Mouse (Mus musculus): ENCODE data around the gene Ints3. TPM values are rescaled to one million over a fixed set of nuclear protein-coding genes. Genes with fewer than 3 reads are reported as not detected.

Ints3 gene
- total RNA-seq, 2 experiments from 2014 or later, result 60.5 to 67.0 TPM

DNA sequence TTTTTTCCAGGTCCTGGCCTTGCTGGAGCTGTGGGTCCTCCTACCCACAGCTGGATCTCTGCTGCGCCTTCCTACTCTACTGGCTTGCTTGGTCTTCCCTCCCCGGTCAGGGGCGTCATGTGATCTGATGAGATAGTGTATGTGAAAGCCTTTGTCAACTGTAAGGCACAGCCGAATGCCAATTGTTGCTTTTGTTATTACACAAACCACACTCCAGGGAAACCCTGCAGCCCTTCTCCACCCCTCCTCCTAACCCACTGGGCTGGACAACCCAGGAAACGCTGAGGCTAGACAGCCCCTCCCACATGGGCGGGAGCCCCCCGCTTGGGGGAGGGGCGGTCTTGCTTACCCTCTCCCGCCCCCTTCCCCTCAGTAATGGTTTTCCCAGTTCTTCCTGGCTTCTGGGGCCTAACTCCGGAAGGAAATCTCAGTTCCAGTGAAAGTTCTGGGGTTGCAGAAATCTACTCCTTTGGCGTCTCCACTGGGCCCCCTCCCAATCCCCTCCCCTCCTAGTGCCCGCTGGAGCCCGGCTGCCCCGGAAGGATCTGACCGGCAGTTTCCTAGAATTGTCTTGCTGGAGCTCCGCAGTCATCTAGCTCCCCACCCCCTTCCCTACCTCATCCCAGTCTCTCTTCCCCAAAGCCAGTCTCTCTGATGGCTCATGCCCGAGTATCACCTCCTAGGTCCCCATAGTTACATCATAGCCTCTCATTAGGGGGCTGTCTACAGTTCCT is 13.1 kb upstream of the Ints3 start:
- peak; percentile 69 to 75 for DNase-seq (ENCODE audit: low spot score in 2 of 2)

DNA sequence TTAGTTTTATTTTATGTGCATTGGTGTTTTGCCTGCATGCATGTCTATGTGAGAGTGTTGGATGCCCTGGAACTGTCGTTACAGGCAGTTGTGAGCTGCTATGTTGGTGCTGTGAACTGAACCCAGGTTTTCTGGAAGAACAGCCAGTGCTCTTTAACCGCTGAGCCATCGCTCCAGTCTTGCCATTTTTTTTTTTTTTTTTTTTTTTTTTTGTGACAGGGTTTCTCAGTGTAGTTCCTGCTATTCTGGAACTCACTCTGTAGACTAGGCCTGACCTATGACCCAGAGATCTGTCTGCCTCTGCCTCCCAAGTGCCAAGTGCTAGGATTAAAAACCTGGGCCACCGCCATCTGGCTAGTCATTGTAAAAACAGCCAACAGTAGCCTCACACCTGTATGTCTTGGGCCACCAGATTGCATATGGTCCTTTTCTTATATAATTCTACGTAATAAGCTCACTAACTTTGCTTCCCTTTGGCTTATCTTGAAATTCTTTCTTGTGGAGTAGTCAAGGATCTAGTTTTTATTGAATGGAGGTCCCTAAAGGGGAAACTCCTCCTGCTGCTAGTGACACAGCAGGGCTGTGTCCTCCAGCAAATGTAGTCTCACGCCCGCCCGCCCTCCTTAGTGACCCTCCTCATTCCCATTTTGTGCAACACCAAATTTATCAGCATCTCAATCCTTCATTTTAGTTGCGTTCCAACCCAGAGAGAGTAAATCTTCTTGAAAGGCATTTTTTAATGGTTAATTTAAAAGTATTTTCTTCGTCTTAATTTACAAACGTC is 12.2 kb upstream of the Ints3 start:
- DNase-seq (ENCODE audit: low spot score in 2 of 2), result no peak

DNA sequence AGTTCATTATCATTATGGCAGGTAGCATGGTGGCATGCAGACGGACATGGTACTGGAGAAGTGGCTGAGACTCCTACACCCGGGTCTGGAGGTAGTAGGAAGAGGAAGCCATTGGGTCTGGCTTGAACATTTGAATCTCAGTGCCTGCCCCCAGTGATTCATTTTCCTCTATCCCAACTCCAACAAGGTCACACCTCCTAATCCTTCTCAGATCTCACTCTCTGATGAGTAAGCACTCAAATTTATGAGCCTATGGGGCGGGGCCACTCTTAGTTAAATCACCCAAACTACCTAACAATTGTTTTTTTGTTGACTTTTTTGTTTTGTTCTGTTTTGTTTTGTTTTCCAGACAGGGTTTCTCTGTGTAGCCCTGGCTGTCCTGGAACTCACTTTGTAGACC is 10.6 kb upstream of the Ints3 start:
- DNase-seq (ENCODE audit: low spot score in 2 of 2), result no peak

DNA sequence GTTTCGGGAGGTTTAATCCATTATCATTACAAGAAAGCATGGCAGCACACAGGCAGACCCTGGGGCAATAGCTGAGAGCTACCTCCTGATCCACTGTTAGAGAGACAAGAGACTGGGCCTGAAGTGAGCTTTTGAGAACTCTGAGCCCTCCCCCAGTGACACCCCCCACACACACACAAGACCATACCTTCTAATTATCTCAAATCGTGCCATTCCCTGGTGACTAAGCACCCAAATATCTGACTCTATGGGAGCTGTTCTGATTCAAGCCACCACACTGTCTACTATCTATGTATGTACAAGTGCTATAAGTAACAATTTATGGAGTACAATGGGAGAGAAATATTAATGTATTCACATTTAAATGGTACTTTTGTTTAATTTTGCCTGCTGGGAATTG is 7.3 kb upstream of the Ints3 start:
- DNase-seq (ENCODE audit: low spot score in 2 of 2), result no peak

DNA sequence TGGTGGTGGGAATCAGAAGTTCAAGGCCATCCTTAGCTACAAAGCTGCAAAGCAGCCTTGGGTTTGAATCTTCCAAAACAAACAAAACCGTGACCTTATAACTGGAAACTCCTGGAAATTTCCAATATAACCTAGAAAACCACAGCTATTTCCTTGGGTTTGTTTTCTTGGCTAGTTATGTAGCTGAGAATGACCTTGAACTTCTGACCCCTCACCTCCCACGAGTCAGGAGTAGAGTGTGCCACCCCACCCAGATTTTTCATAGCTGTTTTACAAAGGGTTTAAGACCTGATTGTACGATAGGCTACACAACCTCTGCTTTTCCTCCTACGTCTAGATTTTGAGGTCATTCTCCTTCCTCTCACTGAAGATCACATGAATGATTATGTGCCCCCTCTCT is 3.7 kb upstream of the Ints3 start:
- DNase-seq (ENCODE audit: low spot score in 2 of 2), result no peak

DNA sequence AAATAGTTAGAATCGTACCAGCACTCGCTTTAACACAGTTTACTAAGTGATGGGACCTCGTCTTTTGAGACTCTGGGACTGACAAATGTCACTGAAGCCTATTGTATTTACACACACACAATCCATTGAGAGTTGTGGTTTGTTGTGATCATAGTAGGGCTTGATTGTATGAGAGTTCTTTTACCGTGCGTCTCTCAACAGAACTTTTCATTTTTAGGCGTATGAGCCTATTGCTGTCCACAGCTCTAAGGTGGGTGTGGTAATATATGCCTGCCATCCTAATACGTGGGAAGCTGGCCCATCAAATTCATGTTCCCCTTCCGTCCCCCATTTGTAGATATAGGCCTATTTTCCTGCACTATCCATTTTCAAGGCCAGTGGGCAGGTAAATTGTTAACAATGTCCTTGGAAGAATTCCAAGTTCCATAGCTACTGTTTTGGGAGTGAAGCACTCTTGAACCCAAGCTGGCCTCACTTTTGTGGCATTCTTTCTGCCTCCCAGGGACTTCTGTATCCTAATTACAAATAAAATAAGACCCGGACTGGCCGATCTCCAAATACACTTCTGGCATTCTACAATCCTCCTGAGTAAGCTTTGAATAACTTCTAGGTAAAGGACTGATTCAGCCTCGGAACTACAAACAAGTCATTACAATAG is 780 bp upstream of the Ints3 start:
- no peak for DNase-seq (ENCODE audit: low spot score in 2 of 2)

DNA sequence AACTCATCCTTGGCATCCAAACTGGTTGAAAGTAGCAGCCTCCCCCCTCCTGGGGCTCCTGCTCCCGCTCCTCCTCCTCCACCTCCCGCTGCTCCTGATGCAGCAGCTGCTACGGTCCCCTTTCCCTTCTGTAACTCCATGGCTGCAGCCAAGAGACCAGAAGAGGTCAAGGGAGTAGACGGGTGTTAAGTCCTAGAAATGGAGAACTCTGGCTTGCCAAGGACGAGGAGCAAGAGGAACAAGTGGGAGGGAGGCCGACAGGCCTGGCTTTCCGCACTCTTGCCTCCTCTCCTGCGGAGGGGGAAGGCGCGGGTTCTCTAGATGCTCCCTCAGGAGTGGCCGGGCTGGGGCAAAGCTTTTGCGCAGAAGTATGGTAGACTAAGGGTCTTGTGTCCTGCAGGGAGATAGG is 607 bp downstream of the Ints3 start:
- DNase-seq (ENCODE audit: low spot score in 2 of 2), result no peak

DNA sequence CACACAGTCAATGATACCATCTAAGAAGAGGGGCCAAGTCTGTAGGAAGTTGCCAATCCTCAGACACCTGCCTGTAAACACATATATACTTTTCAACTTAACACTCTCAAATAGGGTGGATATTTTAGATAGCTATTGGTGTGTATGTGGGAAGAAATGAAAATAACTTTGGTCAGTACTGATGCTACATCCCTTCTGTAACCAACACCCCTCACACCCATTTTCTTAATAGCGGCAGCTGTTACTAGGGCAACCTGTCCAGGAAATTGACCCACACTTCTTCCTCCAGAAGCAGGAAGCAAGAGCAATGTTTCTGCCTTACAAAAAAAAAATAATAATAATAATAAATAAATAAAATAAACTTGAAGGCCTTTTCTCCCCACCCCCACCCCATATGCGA is 1.1 kb downstream of the Ints3 start:
- DNase-seq (ENCODE audit: low spot score in 2 of 2), result no peak

DNA sequence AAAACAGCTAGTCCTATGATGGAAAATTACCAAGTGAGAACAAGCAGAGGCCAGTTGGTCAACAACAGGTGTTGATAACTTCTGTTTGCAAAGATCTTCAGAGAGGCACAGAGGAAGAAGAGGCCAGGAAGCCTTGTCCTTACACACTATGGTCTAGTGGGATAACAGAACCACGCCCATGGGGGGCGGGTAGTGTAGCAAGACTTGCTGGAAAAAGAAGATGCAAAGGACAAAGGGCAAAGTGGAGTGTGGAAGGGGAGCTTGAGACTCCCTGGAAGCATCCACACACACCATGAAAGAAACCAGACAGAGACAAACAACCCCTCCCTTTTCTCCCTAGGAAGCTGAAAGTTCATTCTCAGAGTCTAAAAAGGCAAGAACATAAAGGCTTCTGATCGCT is 3.8 kb downstream of the Ints3 start:
- no peak for DNase-seq (ENCODE audit: low spot score in 2 of 2)

DNA sequence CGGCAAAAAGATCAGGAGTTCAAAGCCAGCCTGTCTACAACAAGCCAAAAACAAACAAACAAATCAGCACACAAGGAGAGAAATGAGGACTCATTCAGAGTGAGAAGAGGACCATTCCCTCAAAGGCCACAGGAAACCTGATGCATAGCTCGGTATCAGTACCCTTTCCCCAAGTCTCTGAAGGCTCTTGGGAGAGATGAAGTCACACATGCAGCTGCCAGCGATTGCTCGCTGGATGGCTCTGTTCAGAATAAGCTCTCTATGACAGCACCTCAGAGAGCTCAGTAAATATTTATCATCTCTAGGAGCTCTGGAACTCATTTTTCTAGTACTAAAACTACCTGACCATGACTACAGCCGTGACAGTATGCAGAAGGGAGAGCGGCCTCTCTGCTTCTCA is 5.2 kb downstream of the Ints3 start:
- no peak for DNase-seq (ENCODE audit: low spot score in 2 of 2)

DNA sequence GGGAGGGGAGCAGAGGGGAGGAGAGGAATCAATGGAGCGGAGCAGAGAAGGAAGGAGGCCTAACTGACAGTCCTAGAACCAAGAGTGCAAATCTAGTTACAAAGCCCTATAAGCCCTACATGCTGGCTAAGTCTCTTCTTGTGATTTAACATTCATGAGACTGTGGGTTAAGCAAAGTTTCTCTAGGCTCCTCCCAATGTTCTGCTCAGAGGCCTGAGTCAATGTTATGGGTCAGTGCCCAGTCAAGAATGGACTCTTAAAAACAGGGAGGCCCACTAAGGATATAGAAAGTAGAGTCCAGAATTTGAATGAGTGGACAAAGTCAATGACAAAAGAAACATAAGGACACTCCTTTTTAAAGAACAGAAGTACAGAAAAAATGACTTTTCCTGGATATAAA is 5.8 kb downstream of the Ints3 start:
- no peak for DNase-seq (ENCODE audit: low spot score in 2 of 2)

DNA sequence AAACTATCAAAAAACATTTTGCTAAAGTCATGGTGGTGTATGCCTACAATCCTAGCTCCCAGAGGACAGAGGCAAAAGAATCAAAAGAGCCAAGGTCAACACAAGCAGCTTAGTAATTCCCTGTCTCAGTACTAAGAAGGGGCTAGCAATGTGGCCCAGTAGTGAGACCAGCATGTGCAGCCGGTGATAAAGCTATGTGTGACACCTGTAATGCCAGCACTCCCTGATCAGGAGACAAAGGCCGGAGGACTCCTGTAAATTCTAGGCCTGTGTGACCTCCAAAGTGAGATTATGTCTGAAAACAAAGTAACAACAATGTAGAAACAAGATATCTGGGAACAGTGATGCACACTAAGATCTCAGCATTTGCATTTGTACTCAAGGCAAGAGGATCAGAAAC is 7.9 kb downstream of the Ints3 start:
- no peak for DNase-seq (ENCODE audit: low spot score in 2 of 2)

DNA sequence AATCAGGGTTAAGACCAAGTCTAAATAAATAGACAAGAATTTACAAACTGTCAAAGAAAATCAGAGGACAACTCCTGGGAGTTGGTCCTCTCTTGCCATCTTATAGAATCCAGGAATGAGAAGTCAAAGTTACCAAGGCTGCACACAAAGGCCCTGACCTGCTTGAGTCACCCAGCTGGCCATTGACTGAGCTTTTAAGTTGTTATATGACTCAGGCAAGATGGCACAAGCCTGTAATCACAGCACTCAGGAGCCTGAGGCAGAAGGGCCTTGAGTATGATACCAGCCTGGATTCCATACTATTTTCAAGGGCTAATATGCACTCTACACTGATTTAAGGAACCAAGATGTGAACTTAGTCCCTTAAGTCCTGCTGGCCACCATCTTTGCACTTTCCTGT is 9.9 kb downstream of the Ints3 start:
- no peak for DNase-seq (ENCODE audit: low spot score in 2 of 2)

DNA sequence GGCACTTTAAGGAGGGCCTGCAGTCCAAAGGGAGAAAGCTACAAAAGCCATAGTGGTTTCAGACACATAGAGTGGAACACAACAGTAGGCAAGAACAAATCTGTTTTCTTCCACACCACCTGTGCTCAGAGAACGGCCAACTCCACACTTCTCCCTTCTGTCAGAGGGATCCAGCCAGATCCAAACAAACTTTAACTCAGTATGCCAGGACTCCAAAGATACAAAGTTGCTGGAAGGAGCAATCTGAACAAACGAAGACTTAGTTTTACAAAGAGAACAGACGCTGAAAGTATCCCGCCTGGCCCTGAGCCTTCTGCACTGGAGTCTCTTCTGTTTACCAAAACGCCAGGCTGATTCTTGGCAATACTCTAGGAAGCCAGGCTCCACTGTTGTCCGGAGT is 12.7 kb downstream of the Ints3 start:
- peak in 1 of 2 experiments; percentile 29 for DNase-seq (ENCODE audit: low spot score in 2 of 2)

DNA sequence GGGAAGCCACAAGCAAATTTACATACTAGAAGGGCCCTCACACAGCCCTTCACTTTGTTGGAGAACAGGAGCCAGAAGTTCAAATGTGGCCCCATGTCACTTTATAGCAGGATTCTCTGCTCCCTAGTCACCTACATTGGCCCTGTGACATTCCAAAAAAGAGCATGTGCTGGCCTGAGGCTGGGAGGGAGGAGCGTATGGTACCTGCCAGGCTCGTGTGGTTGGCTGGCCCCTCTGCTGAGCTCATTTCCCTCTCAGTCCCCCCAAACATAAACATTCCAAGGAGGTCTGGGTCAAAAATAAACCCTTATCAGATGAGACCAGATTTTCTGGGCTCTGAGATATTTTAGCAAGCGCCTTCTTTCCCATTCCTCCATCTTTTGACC is 20.4 kb downstream of the Ints3 start:
- no peak for DNase-seq (ENCODE audit: low spot score in 2 of 2)

DNA sequence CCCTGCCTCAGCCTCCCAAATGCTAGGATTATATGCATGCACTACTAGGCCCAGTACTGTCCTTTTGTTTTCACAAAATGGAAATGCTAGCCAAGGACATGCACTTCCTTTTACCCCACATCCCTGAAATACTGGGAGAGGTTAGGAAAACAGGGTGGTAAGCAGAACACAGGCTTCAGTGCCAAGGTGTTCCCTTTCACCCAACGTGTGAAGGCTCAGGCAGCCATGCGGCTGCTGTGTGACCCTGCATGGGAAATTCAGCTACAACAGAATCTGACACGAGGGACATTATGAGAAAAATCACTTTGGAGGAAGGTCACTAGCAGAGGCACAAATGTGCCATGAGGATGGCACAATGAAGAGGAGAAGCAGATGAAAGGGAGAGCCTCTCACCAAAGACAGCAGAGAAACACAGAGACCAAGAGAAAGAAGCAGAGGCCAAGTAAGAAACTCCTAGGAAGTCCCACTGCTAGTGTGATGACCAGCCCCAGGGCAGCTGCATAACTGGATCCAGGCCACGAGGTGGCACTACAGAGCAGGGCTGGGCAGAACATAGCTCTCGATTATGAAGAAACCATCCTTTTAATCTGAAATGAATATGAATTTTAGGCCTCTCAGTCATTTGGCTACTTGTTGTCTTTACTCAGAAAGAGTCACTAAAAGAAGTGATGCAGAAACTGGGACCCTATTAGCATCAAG is 21.0 kb downstream of the Ints3 start:
- DNase-seq (ENCODE audit: low spot score in 2 of 2), result peak; percentile 62 to 76

DNA sequence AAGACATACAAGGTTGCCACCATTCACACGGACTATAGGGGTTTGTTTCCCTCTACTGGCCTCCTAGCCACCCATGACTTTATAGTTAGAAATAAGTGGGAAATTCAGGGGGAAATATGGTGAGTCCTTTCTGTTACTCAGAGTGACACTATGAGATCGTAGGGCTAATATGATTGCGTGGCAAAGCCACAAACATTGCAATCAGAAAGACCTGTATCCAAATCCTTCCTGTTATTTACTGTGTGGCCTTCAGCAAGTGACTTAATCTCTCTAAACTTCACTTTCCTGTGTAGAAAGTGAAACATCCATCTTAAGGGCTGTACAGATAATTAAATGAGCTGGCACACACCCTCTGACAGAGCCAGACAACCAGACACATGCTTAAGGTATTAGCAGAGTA is 24.7 kb downstream of the Ints3 start:
- no peak for DNase-seq (ENCODE audit: low spot score in 2 of 2)

DNA sequence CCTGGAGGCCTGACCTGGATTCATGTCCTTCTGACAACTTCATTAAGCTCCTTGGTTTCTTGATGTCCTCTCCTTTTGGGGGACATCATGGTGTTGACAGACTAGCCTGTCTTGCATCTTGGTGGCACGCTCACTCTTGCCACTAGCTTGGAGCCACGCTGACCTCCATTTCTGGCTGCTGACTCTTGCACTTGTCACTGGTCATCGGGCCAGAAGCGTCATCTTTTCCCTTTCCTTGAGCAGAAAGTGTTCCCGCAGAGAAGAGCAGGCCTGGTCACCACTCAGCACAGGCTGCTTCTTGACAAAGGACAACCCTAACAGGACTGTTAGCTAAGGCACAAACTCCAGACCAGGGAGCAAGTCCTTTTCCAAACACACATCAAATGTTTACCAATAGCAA is 27.0 kb downstream of the Ints3 start:
- no peak for DNase-seq (ENCODE audit: low spot score in 2 of 2)

DNA sequence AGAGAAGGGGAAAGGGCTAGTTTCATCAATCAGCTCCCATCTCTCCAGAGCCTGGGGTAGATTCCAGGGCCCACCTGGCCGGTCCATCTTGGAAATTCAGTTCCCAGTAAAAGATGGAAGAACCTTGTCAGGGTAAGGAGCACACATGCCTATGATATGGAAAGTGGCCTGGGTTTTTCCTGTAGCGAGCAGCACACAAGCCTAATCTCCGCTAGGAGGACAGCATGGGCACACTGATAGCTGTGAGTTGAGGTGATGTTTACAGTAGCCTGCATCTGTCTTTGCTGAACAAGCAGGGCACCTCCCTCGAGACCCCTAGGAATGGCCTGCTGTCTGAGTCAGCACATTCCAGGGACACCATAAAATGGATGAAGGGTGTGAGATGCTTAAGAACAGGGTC is 28.8 kb downstream of the Ints3 start:
- no peak for DNase-seq (ENCODE audit: low spot score in 2 of 2)

DNA sequence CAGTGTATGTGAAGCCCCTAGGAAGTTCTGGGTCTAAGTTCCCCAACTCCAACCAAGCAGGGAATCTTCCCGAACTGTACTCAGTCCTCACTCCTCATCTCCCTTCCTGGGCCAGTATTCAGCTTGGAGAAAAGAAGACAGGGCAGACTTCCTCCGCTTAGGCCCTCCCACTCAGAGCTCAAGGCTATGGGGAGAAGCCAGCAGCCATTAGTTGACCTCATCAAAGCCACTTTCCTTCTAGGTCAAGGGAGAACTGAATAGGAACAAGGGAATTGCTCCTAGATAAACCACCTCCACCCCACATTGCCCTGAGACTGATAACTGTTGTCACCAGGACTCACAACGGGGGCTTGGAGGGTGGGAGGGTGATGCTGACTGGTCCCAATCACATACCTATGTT is 29.3 kb downstream of the Ints3 start:
- DNase-seq (ENCODE audit: low spot score in 2 of 2), result no peak

DNA sequence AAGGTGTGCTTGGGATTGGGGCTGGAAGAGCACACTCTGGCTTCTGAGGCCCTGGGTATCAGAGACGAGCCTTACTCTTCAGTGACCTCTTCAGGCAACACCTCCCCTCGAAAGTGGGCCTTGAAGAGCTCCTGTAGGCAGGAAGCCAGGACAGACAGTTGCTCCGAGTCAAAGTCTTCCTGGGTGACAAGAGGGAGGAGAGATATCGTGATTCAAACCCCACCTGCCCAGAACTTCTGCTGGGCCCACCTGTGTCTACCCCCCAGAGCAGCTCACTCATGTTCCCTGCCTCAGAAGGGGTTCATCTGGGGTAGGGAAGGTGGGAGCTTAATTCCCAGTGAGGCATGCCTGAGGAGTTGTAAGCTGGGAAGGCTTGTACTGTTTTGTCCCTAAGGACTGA is 32.4 kb downstream of the Ints3 start:
- no peak for DNase-seq (ENCODE audit: low spot score in 2 of 2)

DNA sequence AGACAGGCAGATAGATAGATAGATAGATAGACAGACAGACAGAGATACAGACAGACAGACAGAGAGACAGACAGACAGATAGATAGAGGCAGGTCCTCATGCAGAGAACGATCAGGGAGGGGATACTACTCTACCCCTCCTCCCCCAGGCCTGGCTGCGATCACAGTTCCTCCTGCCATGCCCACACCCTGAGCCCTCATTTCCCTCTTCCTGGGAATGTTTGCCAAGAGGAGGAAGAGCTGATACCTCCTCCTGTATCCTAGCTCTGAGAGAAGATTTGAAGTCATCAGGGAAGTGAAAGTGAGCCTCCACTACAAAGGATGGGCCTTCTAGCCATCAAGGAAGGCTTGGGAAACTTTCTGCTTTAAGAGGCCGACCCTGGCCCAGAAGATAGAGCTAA is 37.8 kb downstream of the Ints3 start:
- DNase-seq (ENCODE audit: low spot score in 2 of 2), result no peak

All from layer of hippocampus, postnatal 14 days (tissue).